Mouse (Mus musculus): Measurements from ENCODE around the gene Apeh.

Gene Apeh

DNA sequence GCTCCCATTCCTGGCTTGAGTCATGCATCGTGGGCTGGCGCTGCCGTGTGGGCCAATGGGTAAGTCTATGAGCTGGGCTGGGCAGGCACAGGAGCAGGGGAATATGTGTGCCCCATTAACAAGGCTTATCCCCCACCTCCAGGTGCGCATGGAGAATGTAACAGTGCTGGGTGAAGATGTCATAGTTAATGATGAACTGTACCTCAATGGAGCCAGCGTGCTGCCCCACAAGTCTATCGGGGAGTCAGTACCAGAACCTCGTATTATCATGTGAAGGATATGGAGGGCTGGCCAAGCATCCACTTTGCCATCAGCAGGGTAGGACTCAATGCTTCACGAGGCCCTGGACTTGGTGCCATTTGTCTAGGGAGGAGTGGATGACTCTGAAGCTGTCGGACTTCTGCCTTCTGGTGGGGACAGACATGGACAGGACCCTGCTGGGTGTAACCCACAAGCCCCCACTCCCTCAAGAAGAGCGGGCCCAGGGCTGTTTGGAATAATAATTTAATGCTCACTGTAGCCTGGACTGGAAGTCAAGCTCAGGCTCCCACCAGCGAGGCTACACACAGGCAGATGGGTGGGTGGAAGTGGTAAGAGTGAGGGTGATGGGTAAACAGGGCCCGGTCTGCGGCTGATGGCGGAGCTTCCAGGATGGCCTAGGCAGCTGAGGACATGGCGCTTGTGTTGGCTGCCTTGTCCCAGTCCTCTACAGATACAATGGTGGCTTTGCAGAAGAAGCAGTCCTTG is 43.0 kb downstream of the Apeh start:
- DNase-seq (ENCODE audit: low read depth, low spot score) = no peak

DNA sequence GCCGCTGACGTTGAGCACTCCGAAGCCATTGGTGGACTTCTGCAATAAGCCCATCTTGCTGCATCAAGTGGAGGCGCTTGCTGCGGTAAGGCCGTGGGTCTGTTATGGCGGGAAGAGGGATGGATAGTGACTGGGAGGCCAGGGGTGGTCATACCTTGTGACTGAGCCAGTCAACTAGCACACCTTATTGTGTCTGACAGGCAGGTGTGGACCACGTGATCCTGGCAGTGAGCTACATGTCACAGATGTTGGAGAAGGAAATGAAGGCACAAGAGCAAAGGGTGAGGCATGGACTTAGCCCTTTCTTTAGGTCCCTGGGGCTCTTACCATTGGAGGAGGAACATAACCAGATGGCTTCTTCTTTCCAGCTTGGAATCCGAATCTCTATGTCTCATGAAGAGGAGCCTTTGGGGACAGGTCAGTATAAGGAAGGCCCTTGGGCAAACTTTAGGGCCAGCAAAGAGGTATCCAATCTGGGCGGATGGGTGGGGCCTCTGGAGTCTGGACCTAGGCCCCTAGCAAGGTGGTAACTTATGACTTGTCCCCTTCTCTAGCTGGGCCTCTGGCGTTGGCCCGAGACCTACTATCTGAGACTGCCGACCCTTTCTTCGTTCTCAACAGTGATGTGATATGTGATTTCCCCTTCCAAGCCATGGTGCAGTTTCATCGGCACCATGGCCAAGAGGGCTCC is 44.7 kb downstream of the Apeh start:
- no peak for DNase-seq (ENCODE audit: low read depth, low spot score)

DNA sequence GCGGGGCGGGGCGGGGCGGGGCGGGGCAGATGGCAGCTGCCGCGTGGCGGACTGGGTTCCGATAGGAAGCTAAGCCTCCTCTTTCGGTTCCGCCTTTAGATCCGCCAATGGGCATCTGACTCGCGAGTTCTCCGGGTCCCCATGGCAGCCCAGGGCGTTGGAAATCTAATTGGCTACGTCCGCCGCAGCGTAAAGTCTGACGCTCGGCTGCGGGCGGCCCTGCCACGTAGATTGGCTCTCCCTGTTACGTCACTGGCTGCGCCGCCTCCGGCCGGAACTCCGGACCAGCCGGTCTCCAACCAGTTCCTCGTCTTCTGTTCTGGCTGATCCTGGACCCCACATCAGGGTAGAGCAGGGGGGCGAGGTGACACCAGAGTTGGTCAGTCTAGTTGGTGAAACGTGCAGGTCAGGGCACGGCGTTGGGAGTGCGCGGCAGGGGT is 45.4 kb downstream of the Apeh start, which contains the start of gene Gmppb:
TSS of gene Gmppb (plus strand) at position 227 of the 440 bp plus-strand sequence.
- peak; percentile 98 for DNase-seq (ENCODE audit: low read depth, low spot score)

DNA sequence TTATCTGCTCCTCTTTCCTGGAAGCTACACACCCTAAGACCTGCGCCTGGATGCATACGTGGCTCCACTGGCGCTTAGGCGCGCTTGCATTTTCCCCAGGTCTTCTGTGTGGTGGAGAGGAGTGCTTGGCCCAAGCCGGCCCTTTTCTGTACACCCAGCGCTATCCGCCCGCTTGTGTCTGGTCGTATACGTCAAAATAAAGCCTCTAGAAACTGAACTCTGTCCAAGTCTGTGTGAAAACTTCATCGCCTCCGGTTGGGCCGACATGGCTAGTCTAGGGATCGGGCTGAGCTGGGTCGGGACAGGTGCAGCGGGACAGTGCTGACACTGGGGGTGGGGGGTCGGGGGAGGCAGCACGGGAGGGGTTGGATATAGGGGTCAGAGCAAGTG is 45.8 kb downstream of the Apeh start:
- no peak for DNase-seq (ENCODE audit: low read depth, low spot score)

DNA sequence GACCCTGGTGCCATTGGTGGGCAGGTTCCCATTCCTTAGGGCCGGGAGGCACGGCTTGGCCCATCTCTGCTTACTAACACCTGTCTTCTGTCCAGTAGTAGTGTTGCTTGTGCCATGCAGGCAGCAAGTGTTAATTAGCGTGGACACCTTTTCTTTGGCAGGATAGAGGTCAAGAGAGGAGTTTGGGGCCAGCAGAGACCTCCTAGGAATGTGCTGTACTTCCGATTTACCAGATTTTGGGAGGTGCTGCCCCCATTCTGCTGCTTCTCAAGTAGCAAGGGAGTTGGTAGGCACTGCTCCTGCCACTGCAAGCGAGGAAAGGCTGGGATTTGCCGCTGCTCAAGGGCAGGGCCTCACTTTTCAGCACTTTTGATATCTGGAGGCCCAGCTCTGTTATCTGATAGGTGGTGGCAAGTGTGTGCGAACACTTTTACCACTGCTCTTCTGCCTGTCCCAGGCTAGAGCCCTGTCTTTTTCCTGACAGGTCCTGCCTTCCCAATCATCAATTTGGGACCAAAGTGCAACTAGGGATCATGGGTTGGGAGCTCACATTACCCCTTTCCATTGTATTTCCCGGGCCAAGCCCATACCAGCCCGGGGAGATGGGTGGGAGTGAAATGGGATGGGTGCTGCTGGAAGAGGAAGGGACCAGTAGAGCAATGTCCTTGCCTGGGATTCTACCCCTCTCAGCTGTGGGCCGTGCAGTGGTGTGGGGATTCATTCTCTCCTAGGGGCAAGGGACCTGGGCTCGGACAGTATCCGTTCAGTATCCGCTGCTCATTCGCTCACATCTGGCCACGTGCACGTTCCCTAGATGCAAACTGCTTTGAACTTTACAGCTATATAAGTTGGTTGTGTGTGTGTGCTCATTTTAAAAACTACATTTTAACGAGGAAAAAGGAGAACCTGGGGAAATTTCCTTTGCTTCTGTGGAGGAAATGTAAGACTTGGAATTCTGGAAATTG is 46.5 kb downstream of the Apeh start:
- DNase-seq (ENCODE audit: low read depth, low spot score) = no peak

DNA sequence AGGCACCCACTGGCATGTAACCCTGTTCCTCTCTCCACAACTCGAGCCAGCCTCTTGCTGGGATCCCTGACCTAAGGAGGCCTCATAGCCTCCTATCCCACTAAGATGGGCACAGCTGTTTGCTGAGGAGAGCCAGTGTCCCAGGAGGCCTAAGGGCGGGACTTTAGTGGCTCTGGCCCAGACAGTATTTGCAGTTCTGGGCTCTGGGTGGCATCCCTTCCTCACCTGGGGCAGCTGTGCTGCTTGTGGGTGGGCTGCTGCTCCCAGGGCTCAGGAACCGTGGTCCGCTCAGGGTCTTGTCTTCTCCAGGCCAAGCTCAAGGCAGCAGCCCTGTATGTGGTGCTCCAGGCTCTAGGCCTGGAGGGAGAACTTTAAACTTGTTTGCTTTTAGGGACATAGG is 47.8 kb downstream of the Apeh start:
- DNase-seq (ENCODE audit: low read depth, low spot score) = no peak

DNA sequence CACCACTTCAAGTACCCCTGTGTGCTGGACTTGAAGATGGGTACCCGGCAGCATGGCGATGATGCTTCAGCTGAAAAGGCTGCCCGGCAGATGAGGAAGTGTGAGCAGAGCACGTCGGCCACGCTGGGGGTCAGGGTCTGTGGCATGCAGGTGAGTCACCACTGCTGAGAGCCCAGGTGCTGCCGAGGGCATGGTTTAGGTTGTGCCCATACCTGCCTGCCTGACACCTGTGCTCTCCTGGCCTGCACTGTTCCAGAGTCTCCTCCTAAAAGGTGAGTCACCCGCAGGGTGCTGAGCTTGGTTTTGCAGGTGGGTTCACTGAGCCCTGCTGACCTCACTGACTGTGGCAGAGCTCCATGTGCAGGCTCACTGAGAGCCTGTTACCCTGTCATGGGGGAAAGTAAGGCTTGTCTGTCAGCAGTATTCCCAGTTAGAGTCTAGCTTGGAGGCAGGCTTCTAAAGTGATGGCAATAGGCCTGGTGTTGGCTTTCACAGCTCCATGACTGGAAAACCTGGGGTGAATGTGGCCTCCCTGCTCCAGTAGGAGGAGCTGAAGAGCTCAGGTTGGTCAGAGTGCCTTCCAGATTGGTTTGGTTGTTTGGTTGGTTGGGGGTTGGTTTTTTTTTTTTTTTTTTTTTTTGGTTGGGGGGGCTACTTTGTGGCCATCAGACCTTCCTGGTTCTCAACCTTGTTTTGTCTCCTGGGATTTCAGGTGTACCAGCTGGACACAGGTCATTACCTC is 49.5 kb downstream of the Apeh start:
- no peak for DNase-seq (ENCODE audit: low read depth, low spot score)

Data from CD4-positive helper T cell, adult 2 months (primary cell).